Mouse (Mus musculus) hindbrain, embryonic 16.5 days (tissue): ENCODE measurements around the gene Casq2. TPM values are rescaled to one million over a fixed set of nuclear protein-coding genes. Genes with fewer than 3 reads are reported as not detected.

Source experiments
- ATAC-seq: fragments of 200-750 bp; cut with Nextera tagmentation; 2 replicates; pipeline ENCODE4 v1.8.0; 2017; ENCODE audit warnings: moderate TSS enrichment, moderate library complexity
- H3K27ac ChIP-seq: fragments of 300-500 bp; sonication (generic); 2 replicates; pipeline ENCODE4 v1.5.1; 2014; ENCODE audit warnings: low read depth, mild to moderate bottlenecking, control low read depth, low read length, moderate library complexity
- H3K27me3 ChIP-seq: fragments of 300-500 bp; sonication (generic); replicated peaks from 2 replicates; pipeline ENCODE4 v1.6.1; 2014; ENCODE audit warnings: low read length; ENCODE audit not compliant: control insufficient read depth, insufficient read depth
- H3K36me3 ChIP-seq: fragments of 300-500 bp; sonication (generic); 2 replicates; pipeline ENCODE4 v1.6.1; 2014; ENCODE audit warnings: mild to moderate bottlenecking, low read length, moderate library complexity, mixed read lengths; ENCODE audit not compliant: control insufficient read depth, insufficient read depth
- H3K4me1 ChIP-seq: fragments of 300-500 bp; sonication (generic); 2 replicates; pipeline ENCODE4 v1.6.1; 2014; ENCODE audit warnings: low read depth, low read length; ENCODE audit not compliant: control insufficient read depth, insufficient read depth
- H3K4me2 ChIP-seq: fragments of 300-500 bp; sonication (generic); 2 replicates; pipeline ENCODE4 v1.6.1; 2014; ENCODE audit warnings: mild to moderate bottlenecking, low read length, control low read depth, moderate library complexity
- H3K4me3 ChIP-seq: fragments of 300-500 bp; sonication (generic); 2 replicates; pipeline ENCODE4 v1.5.1; 2014; ENCODE audit warnings: mild to moderate bottlenecking, low read length, control low read depth, moderate library complexity
- H3K9ac ChIP-seq: fragments of 300-500 bp; sonication (generic); 2 replicates; pipeline ENCODE4 v1.6.1; 2014; ENCODE audit warnings: low read depth, mild to moderate bottlenecking, control low read depth, low read length, moderate library complexity
- H3K9me3 ChIP-seq: fragments of 300-500 bp; sonication (generic); 2 replicates; pipeline ENCODE4 v1.6.1; 2014; ENCODE audit warnings: mild to moderate bottlenecking, low read length, moderate library complexity; ENCODE audit not compliant: control insufficient read depth
- WGBS: fragments of 180-500 bp; shearing (Covaris S2); extraction: QIAGEN DNeasy Blood & Tissue Kit; methylation state at CpG from one replicate; pipeline ENCODE4 v1.1.7; 2014; 5-methylcytosine and 5-hydroxymethylcytosine counted together
- polyA plus RNA-seq: library from polyadenylated mRNA; unstranded; fragments of >200 nt; fragmentation: Nextera tagmentation; extraction: Ambion mirVana; gene quantifications from 2 replicates; pipeline ENCODE4 v1.2.1, GENCODE M21; 2015

Casq2 gene
- polyA plus RNA-seq, 1 experiment from 2014 or later: 0.76 TPM

DNA sequence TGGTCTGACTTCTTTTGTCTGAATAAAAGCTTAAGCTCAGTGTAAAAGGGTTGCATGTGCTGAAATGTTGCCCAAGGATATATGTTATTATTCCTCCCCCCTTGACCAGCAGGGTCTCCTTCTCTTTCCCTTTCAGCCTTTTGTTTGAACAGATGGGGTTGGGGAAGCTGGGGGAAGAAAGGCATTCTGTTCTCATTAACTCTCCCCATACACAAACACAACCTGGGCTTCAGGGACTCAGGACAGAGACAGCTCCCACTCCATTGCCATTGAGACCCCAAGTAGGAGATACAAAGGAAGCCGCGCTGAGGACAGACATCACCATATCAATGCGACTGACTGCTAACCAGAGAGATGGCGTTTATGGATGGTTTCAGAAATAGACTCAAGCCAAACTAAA, 30.3 kb upstream of the Casq2 start:
- no peak for ATAC-seq
- no peak overlapping the region for H3K27ac ChIP-seq
- WGBS: 11% methylated on average over 4 of the region's 4 CpGs

DNA sequence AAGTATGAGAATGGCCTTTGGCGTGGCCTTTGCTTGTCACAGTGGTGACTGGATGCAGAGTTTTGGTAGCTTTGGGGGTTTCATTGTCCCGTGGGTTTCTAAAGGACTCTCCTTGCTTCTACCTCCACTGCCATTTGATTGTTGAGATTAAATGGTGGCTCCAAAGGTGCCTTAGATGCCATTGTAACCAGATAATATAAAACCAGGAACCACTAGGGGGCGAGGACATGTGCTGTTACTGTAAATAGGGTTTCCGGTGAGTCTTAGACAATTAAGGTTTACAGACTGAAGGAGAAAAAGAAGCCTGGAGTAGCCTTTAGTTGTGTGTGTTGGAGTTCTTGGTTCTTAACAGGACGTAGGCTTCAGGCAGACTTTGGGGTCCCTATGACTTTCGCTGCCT, 26.1 kb upstream of the Casq2 start:
- Histone ChIP-seq H3K4me2 (no peak overlapping the region), H3K4me1 (no peaks in the 10 kb centered on the region), H3K9ac (no peak overlapping the region), H3K36me3 (no peaks in the 10 kb centered on the region), H3K4me3 (no peak overlapping the region), H3K9me3 (no peaks in the 10 kb centered on the region), H3K27ac (no peak overlapping the region), H3K27me3 (no peaks in the 10 kb centered on the region)
- ATAC-seq: no peak
- WGBS: 82% methylated on average over 6 of the region's 6 CpGs

More for the DNA sequence above, 30.3 kb upstream of the Casq2 start:
- Histone ChIP-seq H3K4me3 (no peak overlapping the region), H3K4me1 (no peaks in the 10 kb centered on the region), H3K9ac (no peak overlapping the region), H3K4me2 (no peak overlapping the region), H3K27me3 (no peaks in the 10 kb centered on the region), H3K36me3 (no peaks in the 10 kb centered on the region), H3K9me3 (no peaks in the 10 kb centered on the region)

DNA sequence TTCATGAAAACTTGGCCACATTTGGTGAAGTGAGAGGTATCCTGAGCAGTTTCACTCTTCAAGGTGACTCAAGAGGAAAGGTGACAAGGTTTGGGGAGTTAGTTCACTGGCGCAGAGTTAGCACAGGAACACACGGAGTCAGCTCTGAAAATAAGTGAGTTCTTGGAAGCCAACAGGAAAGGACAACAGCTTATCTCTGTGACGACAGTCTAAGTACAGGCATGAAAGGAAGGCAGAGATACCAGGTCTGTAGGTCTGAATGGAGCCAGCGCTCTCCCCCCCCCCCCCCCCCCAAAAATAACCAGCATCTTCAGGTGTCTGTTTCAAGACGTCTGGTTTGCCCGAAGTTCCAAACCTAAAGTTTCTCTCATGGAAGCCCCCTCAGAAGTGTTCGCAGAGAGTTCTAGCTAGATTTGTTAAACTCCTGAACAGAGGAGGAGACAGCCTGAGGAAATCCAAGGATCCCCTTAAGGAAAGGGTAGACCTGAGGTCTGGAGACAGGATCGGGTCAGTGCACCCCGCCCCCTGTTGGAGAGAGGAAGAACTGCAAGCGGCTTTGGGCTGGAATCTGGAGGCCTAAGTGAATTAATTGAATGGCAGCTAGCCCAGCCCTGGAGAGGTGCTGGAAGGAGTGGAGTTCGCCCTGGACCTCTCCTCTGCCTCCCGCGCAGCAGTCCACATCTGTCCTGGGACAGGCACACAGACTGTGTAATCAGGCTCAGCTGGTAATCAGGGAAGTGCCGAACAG, 24.1 kb upstream of the Casq2 start:
- Histone ChIP-seq H3K4me3 (no peak overlapping the region), H3K4me2 (no peak overlapping the region), H3K27me3 (no peaks in the 10 kb centered on the region), H3K27ac (no peak overlapping the region), H3K36me3 (no peaks in the 10 kb centered on the region), H3K9ac (no peak overlapping the region), H3K4me1 (no peaks in the 10 kb centered on the region), H3K9me3 (no peaks in the 10 kb centered on the region)
- WGBS: 39% methylated on average over 13 of the region's 14 CpGs
- peak; percentile 70; the same call in 1 of the 2 replicates for ATAC-seq

DNA sequence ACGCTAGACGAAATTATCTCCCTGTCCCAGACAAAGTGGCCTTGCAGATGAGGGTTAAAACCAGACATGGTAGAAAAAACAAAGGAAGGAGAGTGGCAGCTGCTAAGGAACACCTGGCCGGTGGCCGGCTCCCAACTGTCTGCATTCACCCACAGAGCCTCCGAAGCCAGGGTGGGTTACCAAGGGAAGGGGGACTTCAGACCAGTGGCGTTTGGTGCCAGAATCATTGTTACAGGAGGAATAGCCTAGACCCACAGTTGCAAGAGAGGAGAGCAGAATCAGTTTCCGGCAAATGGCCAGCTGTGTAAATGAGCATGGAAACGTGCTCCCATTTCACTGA, 23.6 kb upstream of the Casq2 start:
- ATAC-seq: peak; percentile 9; the same call in 1 of the 2 replicates
- WGBS: 25% methylated on average over 8 of the region's 8 CpGs
- H3K4me2 ChIP-seq: no peak overlapping the region
- no peaks in the 10 kb centered on the region for H3K4me1 ChIP-seq
- no peak overlapping the region for H3K4me3 ChIP-seq
- H3K36me3 ChIP-seq: no peaks in the 10 kb centered on the region
- H3K27me3 ChIP-seq: no peaks in the 10 kb centered on the region
- H3K9ac ChIP-seq: no peak overlapping the region
- no peak overlapping the region for H3K27ac ChIP-seq
- no peaks in the 10 kb centered on the region for H3K9me3 ChIP-seq

DNA sequence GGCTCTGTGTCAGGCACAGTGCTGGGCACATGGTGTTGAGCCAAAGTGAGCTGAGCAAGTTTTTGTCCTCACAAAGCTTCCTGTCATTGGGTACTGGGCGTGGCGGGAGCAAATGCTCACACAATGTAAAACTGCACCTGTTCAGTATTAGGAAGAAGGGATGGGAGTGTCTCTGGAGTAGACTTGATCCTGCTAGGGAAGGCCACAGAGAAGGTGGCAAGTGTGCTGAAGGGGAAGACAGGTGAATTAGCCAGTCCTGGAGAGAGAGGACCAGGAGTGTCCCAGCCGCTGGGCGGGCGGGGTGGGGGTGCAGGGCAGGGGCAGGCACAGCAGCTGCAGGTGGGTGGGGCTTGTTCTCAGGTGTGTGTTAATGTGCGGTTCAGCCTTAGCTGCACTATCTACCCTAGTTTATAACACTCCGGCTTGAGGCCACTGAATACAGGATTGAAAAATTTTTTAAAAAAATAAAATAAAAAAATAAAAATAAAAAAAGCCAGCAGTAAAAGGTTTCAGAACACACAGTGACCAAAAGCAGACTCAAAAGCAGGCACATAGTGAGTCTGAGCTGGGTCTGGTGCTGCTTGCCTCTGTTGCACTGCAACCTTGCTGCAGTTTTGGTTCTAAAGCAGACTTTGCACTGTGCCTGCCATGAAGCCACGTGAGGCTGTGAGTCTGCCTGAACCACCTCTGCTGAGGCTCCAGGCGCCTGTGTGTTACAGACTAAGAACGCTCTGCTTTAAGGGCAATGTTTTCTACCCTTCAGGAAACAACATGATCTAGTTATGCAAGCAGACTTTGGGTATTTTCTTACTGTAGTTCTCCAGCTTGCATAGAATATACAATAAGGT, 22.7 kb upstream of the Casq2 start:
- H3K36me3 ChIP-seq: no peaks in the 10 kb centered on the region

DNA sequence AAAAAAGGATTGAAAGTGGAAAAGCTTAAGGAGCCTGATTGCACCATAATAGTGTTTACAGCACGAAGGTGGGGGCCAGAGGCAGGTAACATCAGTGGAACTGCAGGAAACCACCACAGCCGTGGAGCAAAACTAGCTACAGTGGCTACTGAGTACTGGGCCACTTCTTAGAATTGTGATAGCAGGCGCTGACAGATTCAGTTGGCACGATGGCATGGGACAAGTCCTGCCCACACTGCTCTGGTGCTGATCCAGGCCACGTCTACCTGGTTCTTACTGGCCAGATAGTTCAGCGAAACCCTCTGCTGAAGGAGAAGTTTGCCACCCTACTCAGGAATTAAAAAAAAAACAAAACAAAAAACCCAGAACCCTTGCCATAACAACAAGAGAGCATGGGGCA, 21.6 kb upstream of the Casq2 start:
- no peak overlapping the region for H3K9ac ChIP-seq
- no peak overlapping the region for H3K4me2 ChIP-seq
- no peak overlapping the region for H3K4me3 ChIP-seq
- no peaks in the 10 kb centered on the region for H3K9me3 ChIP-seq
- no peaks in the 10 kb centered on the region for H3K36me3 ChIP-seq
- H3K27me3 ChIP-seq: no peaks in the 10 kb centered on the region
- no peak for ATAC-seq
- H3K27ac ChIP-seq: no peak overlapping the region
- WGBS: 84% methylated on average over 6 of the region's 6 CpGs
- no peaks in the 10 kb centered on the region for H3K4me1 ChIP-seq

More for the DNA sequence above, 22.7 kb upstream of the Casq2 start:
- no peaks in the 10 kb centered on the region for H3K4me1 ChIP-seq
- H3K9me3 ChIP-seq: no peaks in the 10 kb centered on the region
- 75% methylated on average over 10 of the region's 10 CpGs for WGBS
- H3K4me2 ChIP-seq: no peak overlapping the region
- no peaks in the 10 kb centered on the region for H3K27me3 ChIP-seq
- H3K27ac ChIP-seq: no peak overlapping the region
- H3K4me3 ChIP-seq: no peak overlapping the region
- ATAC-seq: no peak
- H3K9ac ChIP-seq: no peak overlapping the region

DNA sequence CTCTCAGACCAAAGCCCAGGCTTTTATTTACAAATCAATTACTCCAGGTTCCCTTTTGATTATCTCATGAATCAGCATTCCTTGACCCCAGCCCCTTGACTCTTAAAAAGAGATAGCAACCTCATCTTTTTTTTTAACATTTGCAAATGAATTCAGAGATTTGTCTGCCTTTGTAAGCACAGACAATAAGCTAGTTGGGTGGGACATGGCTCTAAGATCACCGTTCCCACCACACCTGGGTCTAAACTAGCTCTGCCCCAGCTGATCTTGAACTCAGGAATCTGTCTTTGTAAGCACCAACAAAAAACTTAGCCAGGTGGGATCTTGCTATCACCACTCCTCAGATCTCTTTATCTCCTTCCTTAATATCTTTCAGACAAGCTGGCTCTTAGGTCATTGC, 18.9 kb upstream of the Casq2 start:
- Histone ChIP-seq H3K9ac (no peak overlapping the region), H3K4me1 (no peaks in the 10 kb centered on the region), H3K4me3 (no peak overlapping the region), H3K4me2 (no peak overlapping the region), H3K9me3 (no peaks in the 10 kb centered on the region), H3K27me3 (no peaks in the 10 kb centered on the region), H3K27ac (no peak overlapping the region), H3K36me3 (no peaks in the 10 kb centered on the region)
- no peak for ATAC-seq
- 55% methylated on average over 1 of the region's 1 CpGs for WGBS

DNA sequence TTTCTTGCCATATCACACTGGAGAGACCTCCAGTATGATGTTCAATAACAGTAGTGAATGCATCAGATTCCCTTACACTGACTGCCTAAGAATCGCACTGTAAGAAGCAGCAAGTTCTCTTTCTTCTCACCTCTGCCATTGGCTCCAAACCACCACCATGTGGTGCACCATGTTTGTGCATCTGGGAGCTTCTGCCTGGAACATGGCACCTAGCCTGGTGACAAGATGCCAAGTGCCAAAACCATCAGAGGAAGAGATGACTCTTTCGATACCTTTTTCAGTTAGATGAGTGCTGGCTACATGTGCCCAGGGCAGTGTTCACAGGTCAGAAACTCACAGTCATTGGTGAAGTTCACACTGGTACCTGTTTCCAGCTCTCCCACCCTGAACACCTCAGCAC, 18.4 kb upstream of the Casq2 start:
- H3K4me3 ChIP-seq: no peak overlapping the region
- no peaks in the 10 kb centered on the region for H3K27me3 ChIP-seq
- no peak overlapping the region for H3K27ac ChIP-seq
- no peak for ATAC-seq
- no peak overlapping the region for H3K9ac ChIP-seq
- 86% methylated on average over 2 of the region's 2 CpGs for WGBS
- no peaks in the 10 kb centered on the region for H3K36me3 ChIP-seq
- no peak overlapping the region for H3K4me2 ChIP-seq
- no peaks in the 10 kb centered on the region for H3K9me3 ChIP-seq
- no peaks in the 10 kb centered on the region for H3K4me1 ChIP-seq

DNA sequence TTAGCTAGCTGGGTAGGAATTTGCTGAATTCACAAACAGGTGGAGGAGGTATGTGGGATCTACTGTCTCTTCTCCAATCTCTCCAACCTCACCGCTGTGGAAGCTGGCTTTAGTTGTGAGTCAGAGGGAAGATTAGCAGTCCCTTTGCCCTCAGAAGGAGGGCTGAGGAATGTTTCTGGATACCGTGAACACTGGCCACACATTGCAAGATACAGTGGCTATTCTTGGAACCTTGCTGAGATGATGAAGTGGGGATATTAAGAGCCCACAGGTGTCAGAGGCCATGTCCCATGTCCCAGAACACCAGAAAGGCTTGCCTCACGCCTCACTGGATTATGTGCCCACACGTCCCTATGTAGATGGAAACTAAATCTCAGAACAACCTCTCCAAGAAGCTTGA, 17.0 kb upstream of the Casq2 start:
- H3K4me2 ChIP-seq: no peak overlapping the region
- no peak for ATAC-seq
- H3K4me3 ChIP-seq: no peak overlapping the region
- H3K36me3 ChIP-seq: no peaks in the 10 kb centered on the region
- no peak overlapping the region for H3K27ac ChIP-seq
- 87% methylated on average over 4 of the region's 4 CpGs for WGBS
- no peaks in the 10 kb centered on the region for H3K4me1 ChIP-seq
- H3K27me3 ChIP-seq: no peaks in the 10 kb centered on the region
- no peaks in the 10 kb centered on the region for H3K9me3 ChIP-seq
- no peak overlapping the region for H3K9ac ChIP-seq
